Mouse (Mus musculus) forebrain, embryonic 12.5 days (tissue): ENCODE measurements around the gene Hdlbp. TPM values are rescaled to one million over a fixed set of nuclear protein-coding genes. Genes with fewer than 3 reads are reported as not detected.

Experiments used
- polyA plus RNA-seq: library from polyadenylated mRNA; unstranded; fragments of >200 nt; fragmentation: Nextera tagmentation; extraction: Ambion mirVana; gene quantifications from 2 replicates; pipeline ENCODE4 v1.2.1, GENCODE M21; 2016

Gene Hdlbp
- polyA plus RNA-seq, 1 experiment from 2014 or later, result 106 TPM

Other genes starting within 250 kb of the Hdlbp start
- gene Sned1, start 243.0 kb downstream of the Hdlbp start, polyA plus RNA-seq, result 4.3 and 5.3 TPM in 2 replicates
- 31.7 and 33.5 TPM in 2 replicates for gene Mterf4, start 172.9 kb downstream of the Hdlbp start, polyA plus RNA-seq
- gene Ppp1r7, start 136.0 kb downstream of the Hdlbp start, polyA plus RNA-seq, result 88.6 and 93.5 TPM in 2 replicates
- 24.9 and 25.4 TPM in 2 replicates for gene Pask, start 135.3 kb downstream of the Hdlbp start, polyA plus RNA-seq
- 0.05 TPM in 1 of 2 replicates, not detected in the other for gene Ano7, start 104.9 kb downstream of the Hdlbp start, polyA plus RNA-seq
- gene Farp2, start 33.3 kb upstream of the Hdlbp start, polyA plus RNA-seq, result 4.6 and 5.0 TPM in 2 replicates
- gene Stk25, start 179.8 kb upstream of the Hdlbp start, polyA plus RNA-seq, result 202 and 216 TPM in 2 replicates
- 50.8 and 57.6 TPM in 2 replicates for gene Bok, start 206.8 kb upstream of the Hdlbp start, polyA plus RNA-seq